Mouse (Mus musculus) midbrain, embryonic 12.5 days (tissue): ENCODE results near the gene Rfc2. TPM values are rescaled to one million over a fixed set of nuclear protein-coding genes. Genes with fewer than 3 reads are reported as not detected.
A peak's percentile ranks its signal among the peaks of the same experiment; 100 is the strongest.

Experiments
- ATAC-seq: fragments of 200-750 bp; cut with Nextera tagmentation; 2 replicates; pipeline ENCODE4 v1.8.0; 2017; ENCODE audit warnings: low read depth, moderate TSS enrichment, moderate library complexity; ENCODE audit not compliant: low FRiP score
- H3K27ac ChIP-seq: fragments of 300-500 bp; sonication (generic); replicated peaks from 2 replicates; pipeline ENCODE4 v1.5.1; 2016; ENCODE audit warnings: mild to moderate bottlenecking
- H3K27me3 ChIP-seq: fragments of 300-500 bp; sonication (generic); 2 replicates; pipeline ENCODE4 v1.6.1; 2016; ENCODE audit warnings: mild to moderate bottlenecking
- H3K36me3 ChIP-seq: fragments of 300-500 bp; sonication (generic); 2 replicates; pipeline ENCODE4 v1.6.1; 2016
- H3K4me1 ChIP-seq: fragments of 300-500 bp; sonication (generic); 2 replicates; pipeline ENCODE4 v1.6.1; 2016
- H3K4me2 ChIP-seq: fragments of 300-500 bp; sonication (generic); replicated peaks from 2 replicates; pipeline ENCODE4 v1.6.1; 2016; ENCODE audit warnings: mild to moderate bottlenecking, moderate library complexity
- H3K4me3 ChIP-seq: fragments of 300-500 bp; sonication (generic); 2 replicates; pipeline ENCODE4 v1.5.1; 2016; ENCODE audit warnings: mild to moderate bottlenecking
- H3K9ac ChIP-seq: fragments of 300-500 bp; sonication (generic); replicated peaks from 2 replicates; pipeline ENCODE4 v1.6.1; 2016; ENCODE audit warnings: mild to moderate bottlenecking, moderate library complexity
- H3K9me3 ChIP-seq: fragments of 300-500 bp; sonication (generic); 2 replicates; pipeline ENCODE4 v1.6.1; 2016; ENCODE audit warnings: mild to moderate bottlenecking
- WGBS: fragments of 180-500 bp; shearing (Covaris S2); methylation state at CpG from one replicate; pipeline ENCODE4 v1.1.7; 2016; 5-methylcytosine and 5-hydroxymethylcytosine counted together
- polyA plus RNA-seq: library from polyadenylated mRNA; unstranded; fragments of >200 nt; fragmentation: Nextera tagmentation; extraction: Ambion mirVana; gene quantifications from 2 replicates; pipeline ENCODE4 v1.2.1, GENCODE M21; 2016

Rfc2 gene
- polyA plus RNA-seq, 1 experiment from 2014 or later = 268 TPM

DNA sequence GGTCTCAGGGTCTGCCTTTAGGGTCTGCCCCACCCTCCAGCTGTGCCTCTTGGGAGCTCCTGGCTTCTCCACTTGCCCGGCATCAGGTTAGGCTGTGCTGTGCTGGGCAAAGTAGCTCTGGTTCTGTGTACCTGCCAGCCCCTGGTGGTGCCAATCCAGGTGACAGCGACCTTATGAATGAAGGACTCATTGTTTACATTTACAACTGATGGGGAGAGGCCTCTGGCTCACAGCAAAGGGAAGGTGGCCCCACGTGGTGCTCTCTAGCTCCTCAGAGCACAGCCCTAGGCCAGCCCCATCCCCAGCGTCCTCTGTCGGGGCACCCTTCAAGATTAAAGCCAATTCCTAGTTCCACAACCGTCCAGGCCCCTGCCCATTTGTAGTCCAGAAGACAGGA lies 30.3 kb upstream of the Rfc2 start:
- H3K27ac ChIP-seq = peak overlapping the region; percentile 99
- H3K36me3 ChIP-seq = 0 out of 2 replicates have a peak, but pooled peaks cover 3% of the 10 kb centered on the region
- H3K4me2 ChIP-seq = peak overlapping the region; percentile 89
- H3K27me3 ChIP-seq = no peaks in the 10 kb centered on the region
- no peaks in the 10 kb centered on the region for H3K9me3 ChIP-seq
- H3K9ac ChIP-seq = peak overlapping the region; percentile 97
- peaks cover 62% of the 10 kb centered on the region for H3K4me1 ChIP-seq
- 12% methylated on average over 6 of the region's 6 CpGs for WGBS
- ATAC-seq = no peak
- H3K4me3 ChIP-seq = peak overlapping the region; percentile 89

DNA sequence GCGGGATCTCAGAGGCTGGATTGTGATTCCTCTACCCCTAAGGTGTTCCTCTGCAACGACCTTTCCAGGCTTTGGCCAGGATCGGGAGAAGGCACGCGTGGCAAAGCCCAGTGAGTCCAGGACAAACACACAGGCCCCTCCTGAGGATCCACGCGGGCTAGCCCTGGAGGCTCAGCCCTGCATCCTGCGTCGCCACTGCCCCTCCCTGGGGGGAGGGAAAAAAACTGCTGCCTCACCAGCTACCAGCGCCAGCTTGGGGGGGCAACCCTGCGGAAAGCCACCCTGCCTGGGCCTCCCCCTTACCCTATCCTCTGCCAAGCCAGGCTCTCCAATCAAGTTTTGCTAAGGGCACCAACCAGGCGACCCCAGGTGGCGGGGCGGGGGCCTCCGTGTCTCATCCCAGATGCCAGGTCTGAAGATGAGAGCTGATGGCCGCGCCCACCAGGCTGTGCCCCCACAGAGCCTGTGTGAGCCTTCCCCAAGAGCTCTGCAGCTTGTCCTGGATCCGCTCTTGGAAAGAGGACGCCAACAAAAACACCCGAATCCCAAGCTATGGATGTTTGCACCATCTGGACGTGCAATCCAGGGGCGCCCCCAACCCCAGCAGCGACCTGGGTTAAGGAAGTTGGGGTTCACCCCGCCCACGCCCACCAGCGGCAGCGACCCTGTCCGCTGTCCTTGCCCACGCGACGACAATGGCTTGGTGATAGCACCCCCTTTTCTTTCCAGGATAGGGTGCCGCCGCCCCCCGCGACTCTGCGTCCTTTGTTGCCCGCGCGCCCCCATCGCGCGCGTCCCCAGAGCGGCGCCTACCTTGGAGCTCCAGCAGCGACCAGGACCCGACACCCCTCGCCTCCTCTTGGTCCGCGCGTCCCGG lies 29.7 kb upstream of the Rfc2 start:
- WGBS = under 1% methylated on average over 50 of the region's 52 CpGs
- peak; percentile 12; the same call in 1 of the 2 replicates for ATAC-seq
- Histone ChIP-seq H3K4me1 (peaks cover 60% of the 10 kb centered on the region), H3K27me3 (no peaks in the 10 kb centered on the region), H3K36me3 (0 out of 2 replicates have a peak, but pooled peaks cover 3% of the 10 kb centered on the region), H3K4me3 (peak overlapping the region; percentile 89), H3K4me2 (peak overlapping the region; percentile 89), H3K9ac (peak overlapping the region; percentile 97), H3K9me3 (no peaks in the 10 kb centered on the region), H3K27ac (peak overlapping the region; percentile 99)

- Histone ChIP-seq H3K36me3 (0 out of 2 replicates have a peak, but pooled peaks cover 3% of the 10 kb centered on the region), H3K27ac (peak within 1 kb of the TSS; percentile 99), H3K9ac (peak within 1 kb of the TSS; percentile 97), H3K27me3 (no peaks in the 10 kb centered on the region), H3K4me1 (peaks cover 55% of the 10 kb centered on the region), H3K4me3 (peak within 1 kb of the TSS; percentile 89), H3K4me2 (peak within 1 kb of the TSS; percentile 89), H3K9me3 (no peaks in the 10 kb centered on the region)
- ATAC-seq = peak; percentile 88
- under 1% methylated on average over 58 of the region's 61 CpGs for WGBS
These were observed 28.8 kb upstream of the Rfc2 start, which contains the start of gene Clip2 for GRCm38 (mm10) chr5:134552110-134552972. Gene Clip2, minus strand, starts transcription at chr5:134552434.

DNA sequence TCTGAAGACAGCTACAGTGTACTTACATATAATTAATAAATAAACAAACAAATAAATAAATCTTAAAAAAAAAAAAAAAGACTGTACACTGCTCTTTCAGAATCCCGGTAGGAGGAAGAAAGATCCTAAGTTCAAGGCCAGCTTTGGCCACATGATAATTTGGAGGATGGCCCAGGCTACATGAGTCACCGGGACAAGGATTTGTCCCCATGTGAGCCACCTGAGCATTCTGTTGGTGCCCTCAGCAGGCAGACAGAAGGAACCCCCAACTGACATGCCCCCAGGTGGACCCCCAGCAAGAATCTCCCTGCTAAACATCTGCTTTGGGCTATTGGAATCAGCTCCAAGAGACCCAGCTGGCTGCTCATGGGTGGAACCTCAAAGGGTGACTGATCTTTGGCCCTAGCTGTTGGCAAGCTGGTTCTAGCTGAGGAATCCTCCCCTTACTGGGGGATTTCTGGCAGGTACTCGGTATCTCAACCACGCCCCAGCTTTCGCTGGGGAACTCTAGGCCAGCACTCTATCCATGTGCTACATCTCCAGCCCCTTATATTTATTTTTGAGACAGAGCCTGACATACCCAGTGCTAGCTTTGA lies 27.1 kb upstream of the Rfc2 start:
- Histone ChIP-seq H3K9me3 (no peaks in the 10 kb centered on the region), H3K36me3 (0 out of 2 replicates have a peak, but pooled peaks cover 3% of the 10 kb centered on the region), H3K27ac (no peak overlapping the region), H3K27me3 (no peaks in the 10 kb centered on the region), H3K4me1 (peaks cover 40% of the 10 kb centered on the region), H3K4me2 (no peak overlapping the region), H3K9ac (no peak overlapping the region), H3K4me3 (no peak overlapping the region)
- ATAC-seq = no peak
- WGBS = 85% methylated on average over 5 of the region's 5 CpGs

DNA sequence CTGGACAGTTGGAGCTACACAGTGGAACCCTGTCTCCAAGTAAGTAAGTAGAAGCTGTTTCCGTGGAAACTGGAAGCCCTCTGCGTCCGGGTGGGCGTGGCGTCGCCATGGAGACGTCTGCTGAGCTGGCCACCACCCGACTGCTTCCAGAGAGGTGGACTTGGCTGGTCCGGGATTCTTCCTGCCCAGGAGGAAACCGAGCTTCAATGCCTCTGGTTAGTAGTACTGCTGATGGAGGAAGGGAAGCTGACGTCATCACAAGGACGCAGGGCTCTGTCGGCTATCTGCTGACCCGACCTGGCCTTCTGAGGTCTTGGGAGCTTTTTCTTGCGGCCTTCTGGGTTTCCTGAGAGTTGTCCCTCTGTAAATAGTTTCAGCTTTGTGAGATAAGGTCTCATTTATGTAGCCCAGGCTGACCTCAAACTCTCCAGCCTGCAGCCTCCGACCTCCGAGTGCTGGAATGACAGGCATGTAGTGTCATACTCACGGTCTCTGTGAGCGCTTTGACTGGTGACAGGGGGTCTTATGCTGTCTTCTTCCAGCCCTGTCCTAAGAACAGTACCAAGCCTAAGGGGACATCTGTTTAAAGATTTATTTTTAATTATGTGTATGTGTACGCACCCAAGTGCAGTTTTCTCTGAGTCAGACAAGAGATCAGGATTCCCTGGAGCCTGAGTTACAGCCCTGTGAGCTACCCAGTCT lies 25.6 kb upstream of the Rfc2 start:
- no peaks in the 10 kb centered on the region for H3K36me3 ChIP-seq
- 0 out of 2 replicates have a peak overlapping the region, but pooled peaks have one; percentile 25 for H3K27ac ChIP-seq
- ATAC-seq = peak; percentile 50; the same call in 1 of the 2 replicates
- H3K4me1 ChIP-seq = peaks cover 29% of the 10 kb centered on the region
- no peaks in the 10 kb centered on the region for H3K9me3 ChIP-seq
- H3K4me3 ChIP-seq = peak overlapping the region; percentile 12; the same call in 1 of the 2 replicates
- peak overlapping the region; percentile 39 for H3K4me2 ChIP-seq
- no peak overlapping the region for H3K9ac ChIP-seq
- H3K27me3 ChIP-seq = no peaks in the 10 kb centered on the region
- WGBS = 12% methylated on average over 20 of the region's 20 CpGs

- 92% methylated on average over 7 of the region's 7 CpGs for WGBS
- Histone ChIP-seq H3K27me3 (no peaks in the 10 kb centered on the region), H3K9me3 (no peaks in the 10 kb centered on the region), H3K36me3 (no peaks in the 10 kb centered on the region), H3K4me3 (no peak within 1 kb of the TSS), H3K4me2 (no peak within 1 kb of the TSS), H3K9ac (no peak within 1 kb of the TSS), H3K4me1 (peaks cover 11% of the 10 kb centered on the region), H3K27ac (no peak within 1 kb of the TSS)
- ATAC-seq = no peak
These were observed 21.1 kb upstream of the Rfc2 start, which contains the start of gene Syna for GRCm38 (mm10) chr5:134560071-134560449. Gene Syna, minus strand, starts transcription at chr5:134560171.

- Histone ChIP-seq H3K27me3 (no peaks in the 10 kb centered on the region), H3K9ac (no peak overlapping the region), H3K4me2 (no peak overlapping the region), H3K9me3 (no peaks in the 10 kb centered on the region), H3K4me3 (no peak overlapping the region), H3K4me1 (peaks cover 5% of the 10 kb centered on the region), H3K27ac (no peak overlapping the region), H3K36me3 (no peaks in the 10 kb centered on the region)
- WGBS = 82% methylated on average over 16 of the region's 16 CpGs
- no peak for ATAC-seq
These were observed 20.6 kb upstream of the Rfc2 start for GRCm38 (mm10) chr5:134560450-134561171.

- Histone ChIP-seq H3K9me3 (no peaks in the 10 kb centered on the region), H3K4me2 (no peak overlapping the region), H3K27me3 (no peaks in the 10 kb centered on the region), H3K9ac (no peak overlapping the region), H3K4me3 (no peak overlapping the region), H3K27ac (no peak overlapping the region), H3K4me1 (no peaks in the 10 kb centered on the region), H3K36me3 (no peaks in the 10 kb centered on the region)
- 95% methylated on average over 2 of the region's 2 CpGs for WGBS
- no peak for ATAC-seq
These were observed 16.9 kb upstream of the Rfc2 start for GRCm38 (mm10) chr5:134564272-134564671.

GRCm38 (mm10) chr5:134565696-134566095 lies 15.5 kb upstream of the Rfc2 start:
- WGBS = 94% methylated on average over 6 of the region's 6 CpGs
- no peaks in the 10 kb centered on the region for H3K36me3 ChIP-seq

GRCm38 (mm10) chr5:134567445-134567844 lies 13.7 kb upstream of the Rfc2 start:
- H3K27ac ChIP-seq = no peak overlapping the region
- no peaks in the 10 kb centered on the region for H3K27me3 ChIP-seq
- WGBS = 80% methylated on average over 4 of the region's 4 CpGs
- no peak overlapping the region for H3K9ac ChIP-seq
- H3K4me1 ChIP-seq = peaks cover 6% of the 10 kb centered on the region
- H3K4me3 ChIP-seq = no peak overlapping the region
- ATAC-seq = no peak
- H3K4me2 ChIP-seq = no peak overlapping the region
- no peaks in the 10 kb centered on the region for H3K9me3 ChIP-seq
- no peaks in the 10 kb centered on the region for H3K36me3 ChIP-seq

More at GRCm38 (mm10) chr5:134565696-134566095, 15.5 kb upstream of the Rfc2 start:
- H3K9ac ChIP-seq = no peak overlapping the region
- H3K9me3 ChIP-seq = no peaks in the 10 kb centered on the region
- no peaks in the 10 kb centered on the region for H3K4me1 ChIP-seq
- H3K4me2 ChIP-seq = no peak overlapping the region
- H3K4me3 ChIP-seq = no peak overlapping the region
- ATAC-seq = no peak
- no peaks in the 10 kb centered on the region for H3K27me3 ChIP-seq
- H3K27ac ChIP-seq = no peak overlapping the region
